Mouse (Mus musculus): Measurements from ENCODE around the gene Gsk3b. TPM values are rescaled to one million over a fixed set of nuclear protein-coding genes. Genes with fewer than 3 reads are reported as not detected.
"Not testable (repeated sequence)": the region's sequence is repeated elsewhere in the genome, so short reads cannot be mapped to it uniquely, and the experiment has no call there.

Gsk3b gene
- total RNA-seq, 4 experiments from 2014 or later: 142 to 170 (median 159) TPM

DNA sequence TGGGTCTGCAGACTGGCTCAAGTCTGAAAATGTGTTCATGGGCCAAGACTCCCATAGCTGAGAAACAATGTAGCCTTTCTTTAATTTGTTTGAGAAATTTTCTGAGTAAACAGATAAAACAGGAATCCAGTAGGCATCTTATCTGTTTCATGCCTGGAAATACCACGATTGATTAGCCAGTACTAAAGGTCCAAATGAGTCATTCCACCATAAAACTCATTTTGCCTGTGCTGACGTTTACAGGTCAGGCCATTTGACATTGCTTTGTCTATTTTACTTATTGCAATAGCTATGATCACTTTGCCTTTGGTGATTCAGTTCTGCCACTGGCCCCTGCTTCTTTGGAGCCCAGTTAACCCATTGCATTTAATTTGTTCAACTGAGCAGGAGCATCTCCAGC, 11.8 kb downstream of the Gsk3b start:
- DNase-seq (ENCODE audit: low spot score in 2 of 2): no peak

DNA sequence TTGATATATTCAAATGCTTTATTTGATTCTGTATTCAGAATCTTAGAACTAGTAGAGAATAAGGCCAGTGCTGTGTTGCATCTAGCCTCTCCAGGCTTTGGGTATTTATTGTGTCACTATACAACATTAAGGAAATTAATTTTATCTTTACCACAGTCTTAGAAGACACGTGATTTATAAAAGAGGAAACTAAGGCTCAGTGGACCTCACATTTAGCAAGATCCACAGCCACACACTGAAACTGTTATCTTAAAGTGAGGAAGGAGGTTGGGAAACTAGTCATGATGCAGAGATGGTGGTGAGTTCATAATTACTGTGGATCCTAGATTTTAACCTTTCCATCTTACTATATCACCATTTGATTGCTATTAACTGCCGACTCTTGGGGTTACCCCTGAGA, 16.7 kb downstream of the Gsk3b start:
- no peak for DNase-seq (ENCODE audit: low spot score in 2 of 2)

DNA sequence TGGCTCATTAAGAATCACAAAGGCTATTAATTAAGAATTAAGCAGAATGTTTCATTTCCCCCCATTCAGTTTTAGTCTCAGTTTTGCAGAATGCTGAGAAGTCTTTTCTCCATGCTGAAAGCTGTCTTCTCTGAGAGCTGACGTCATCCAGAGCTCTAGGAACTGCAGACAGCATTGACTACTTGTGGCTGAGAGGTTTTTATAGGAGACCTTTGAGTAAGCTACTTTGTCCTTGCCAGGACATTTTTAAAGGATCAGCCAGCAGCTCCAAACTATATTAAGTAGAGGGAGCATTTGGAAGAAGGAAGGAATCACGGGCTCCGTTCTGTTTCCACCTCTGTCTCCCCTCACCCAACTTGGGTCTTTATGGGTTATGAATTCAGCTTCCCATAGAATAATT, 17.7 kb downstream of the Gsk3b start:
- no peak for DNase-seq (ENCODE audit: low spot score in 2 of 2)

DNA sequence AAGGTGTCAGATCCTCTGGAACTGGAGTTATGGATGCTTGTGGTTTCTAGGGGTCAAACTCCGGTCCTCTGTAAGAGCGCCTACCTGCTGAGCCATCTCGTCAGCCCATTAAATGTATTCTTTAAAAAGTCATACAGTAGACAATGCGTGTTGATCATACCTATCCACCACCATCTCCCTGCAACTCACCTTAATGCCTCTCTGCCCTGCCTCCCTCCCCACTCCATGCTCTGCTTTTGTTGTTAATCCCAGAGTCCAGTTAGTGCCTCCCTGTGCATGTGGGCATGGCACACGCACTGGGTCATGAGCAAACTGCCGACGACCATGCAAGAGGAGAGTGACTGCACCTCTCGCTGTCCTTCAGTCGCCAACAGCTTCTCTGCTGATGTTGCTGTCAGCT, 21.2 kb downstream of the Gsk3b start:
- no peak for DNase-seq (ENCODE audit: low spot score in 2 of 2)

DNA sequence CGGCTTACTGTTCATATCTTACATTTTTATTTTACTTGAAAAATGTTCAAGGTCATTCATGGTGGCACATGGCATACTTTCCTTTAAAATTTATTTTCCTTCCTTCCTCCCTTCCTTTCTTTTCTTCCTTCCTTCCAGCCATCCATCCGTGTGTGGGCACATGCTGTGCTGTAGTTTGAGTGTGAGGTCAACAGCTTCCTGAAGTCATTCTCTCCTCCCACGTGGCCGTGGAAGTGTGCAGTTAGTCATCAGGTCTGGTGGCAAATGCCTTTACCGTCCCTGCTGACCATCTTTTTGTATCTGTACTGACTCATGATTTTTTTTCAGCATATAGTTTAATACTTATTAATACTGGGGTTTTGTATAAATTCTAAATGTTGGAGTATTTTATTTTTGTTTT, 21.8 kb downstream of the Gsk3b start:
- DNase-seq (ENCODE audit: low spot score in 2 of 2): no peak

DNA sequence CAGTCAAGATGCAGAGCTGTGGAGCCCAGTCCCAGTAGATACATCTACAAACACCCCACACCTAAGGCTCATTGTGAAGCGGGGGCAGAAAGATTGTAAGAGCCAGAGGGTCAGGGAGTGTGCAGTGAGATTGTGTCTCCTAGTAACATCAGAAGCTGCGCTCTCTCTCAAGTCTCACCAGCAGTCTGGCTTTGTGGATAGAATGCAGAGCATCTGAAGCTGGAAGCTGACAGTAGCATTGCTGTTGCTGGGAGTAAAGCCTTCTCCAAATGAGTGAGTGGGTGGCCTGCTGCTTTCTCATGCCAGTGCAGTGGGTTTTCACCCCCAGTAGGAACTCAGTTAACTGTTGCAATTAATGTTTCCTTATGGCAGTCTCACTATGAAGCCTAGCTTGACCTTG, 25.3 kb downstream of the Gsk3b start:
- DNase-seq (ENCODE audit: low spot score in 2 of 2): no peak

DNA sequence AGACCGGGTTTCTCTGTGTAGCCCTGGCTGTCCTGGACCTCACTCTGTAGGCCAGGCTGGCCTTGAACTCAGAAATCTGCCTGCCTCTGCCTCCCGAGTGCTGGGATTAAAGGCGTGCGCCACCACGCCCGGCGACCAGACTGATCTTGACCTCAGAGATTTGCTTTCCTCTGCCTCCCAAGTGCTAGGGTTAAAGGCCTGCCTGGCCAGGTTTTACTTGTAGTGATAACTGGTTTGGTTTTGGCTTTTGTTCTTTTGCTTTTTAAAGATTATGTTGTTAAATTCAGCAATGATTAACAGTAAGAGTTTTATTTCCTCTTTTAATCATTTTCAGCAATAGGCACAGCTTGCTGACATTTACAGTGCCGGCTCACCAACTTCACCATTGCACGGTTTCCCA, 29.1 kb downstream of the Gsk3b start:
- not testable (repeated sequence) for DNase-seq (ENCODE audit: low spot score in 2 of 2)

DNA sequence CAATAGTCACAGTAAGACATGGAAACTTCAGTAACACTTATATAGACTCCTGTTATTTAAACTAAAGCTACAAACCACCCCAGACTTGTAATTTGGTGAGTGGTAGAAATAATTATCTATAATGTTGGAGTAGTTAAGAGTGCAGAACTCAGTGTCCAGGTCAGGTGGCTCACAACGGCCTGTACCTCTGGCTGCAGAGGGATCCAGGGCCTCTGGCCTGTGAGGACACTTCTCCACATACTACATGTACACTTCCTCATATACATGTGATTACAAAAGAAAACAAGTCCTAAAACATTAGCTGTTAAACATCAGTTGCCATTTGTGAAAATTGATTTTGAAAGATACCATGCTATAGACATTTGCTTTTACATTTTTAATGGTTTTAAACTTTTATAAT, 29.9 kb downstream of the Gsk3b start:
- no peak for DNase-seq (ENCODE audit: low spot score in 2 of 2)

DNA sequence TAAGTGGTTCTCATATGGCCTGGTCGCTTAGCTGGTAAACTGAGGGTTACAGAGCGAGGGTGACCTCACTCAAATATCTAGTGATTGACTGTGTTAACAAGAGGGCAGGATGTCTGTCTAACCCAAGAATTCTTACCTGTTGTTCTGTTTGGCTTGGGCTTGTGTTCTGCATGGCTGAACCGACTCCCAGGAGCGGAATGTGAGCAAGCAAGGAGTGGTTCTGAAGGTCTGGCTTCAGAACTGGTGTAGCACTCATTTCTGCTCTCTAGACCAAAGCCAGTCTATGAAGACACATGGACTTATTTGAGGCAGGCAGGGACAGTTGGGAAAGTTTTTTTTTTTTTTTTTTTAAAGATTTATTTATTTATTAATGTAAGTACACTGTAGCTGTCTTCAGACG, 30.5 kb downstream of the Gsk3b start:
- DNase-seq (ENCODE audit: low spot score in 2 of 2): no peak

DNA sequence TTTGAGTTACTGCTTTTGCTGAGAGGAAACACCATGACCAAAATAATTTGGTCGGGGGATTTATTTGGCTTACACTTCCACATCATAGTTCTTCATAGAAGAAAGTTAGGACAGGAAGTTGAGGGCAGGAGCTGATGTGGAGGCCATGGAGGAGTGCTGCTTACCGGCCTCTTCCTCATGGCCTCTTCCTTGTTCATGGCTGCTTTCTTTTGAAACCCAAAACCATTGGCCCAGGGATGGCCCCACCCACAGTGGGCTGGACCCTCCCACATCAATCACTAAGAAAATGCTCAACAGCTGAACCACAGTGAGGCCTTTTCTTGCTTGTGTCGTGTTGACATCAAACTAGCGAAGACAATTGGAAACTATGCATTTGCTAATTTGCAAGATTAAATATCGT, 40.4 kb downstream of the Gsk3b start:
- DNase-seq (ENCODE audit: low spot score in 2 of 2): no peak

DNA sequence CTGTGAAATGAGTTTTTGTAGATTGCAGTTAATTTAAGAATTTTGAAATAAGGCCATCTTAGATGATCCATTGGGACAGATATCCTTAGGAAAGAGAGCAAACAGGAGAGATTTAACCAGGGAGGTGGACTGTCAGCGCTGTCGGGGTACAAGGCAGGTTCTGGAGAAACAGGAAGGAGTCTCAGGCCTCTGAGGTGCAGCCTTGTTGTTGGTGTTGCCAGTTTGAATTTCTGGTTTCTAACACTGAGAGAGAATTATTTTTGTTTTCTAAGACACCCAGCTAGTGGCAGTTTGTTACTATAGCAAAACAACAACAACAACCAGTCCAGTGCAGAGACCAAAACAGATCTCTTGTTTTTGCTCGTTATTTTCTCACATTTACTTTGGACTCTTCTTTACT, 42.2 kb downstream of the Gsk3b start:
- DNase-seq (ENCODE audit: low spot score in 2 of 2): no peak

DNA sequence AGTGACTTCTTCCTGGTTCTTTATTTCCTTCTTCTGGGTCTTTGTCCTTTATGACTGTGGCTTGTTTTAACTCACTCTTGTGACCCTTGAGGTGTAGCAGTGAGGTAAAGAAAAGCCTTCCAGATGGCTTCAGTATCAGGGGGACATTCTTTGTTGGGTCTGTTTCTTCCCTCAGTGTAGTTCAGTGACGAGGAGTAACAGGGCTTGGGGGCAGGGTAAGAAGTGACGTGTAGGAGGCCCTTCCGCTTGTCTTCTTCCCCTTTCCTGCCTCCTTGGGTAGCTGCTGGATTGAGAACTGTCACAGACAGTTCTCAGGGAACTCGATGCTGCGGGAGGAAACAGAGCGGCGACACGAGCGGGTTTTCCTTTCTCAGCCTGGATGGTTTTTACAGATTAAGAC, 43.0 kb downstream of the Gsk3b start:
- no peak for DNase-seq (ENCODE audit: low spot score in 2 of 2)

DNA sequence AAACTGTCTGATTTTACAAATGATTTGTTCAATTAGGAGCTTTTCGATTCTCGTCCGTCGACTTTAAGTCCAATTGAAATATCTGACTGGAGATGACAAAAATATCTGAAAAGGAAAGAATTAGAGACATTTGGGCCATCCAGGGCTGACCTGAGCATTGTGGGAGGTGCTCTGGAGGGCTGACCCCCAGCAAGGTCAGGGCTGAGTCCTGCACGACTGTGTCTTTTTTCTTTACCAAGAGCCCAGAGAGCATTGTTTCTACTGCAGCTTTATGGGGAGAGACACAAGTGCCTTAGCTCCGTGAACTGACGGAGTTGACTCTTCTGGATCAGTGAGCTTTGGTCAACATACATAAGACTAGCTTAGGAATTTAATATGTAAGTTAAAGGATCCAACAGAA, 43.4 kb downstream of the Gsk3b start:
- no peak for DNase-seq (ENCODE audit: low spot score in 2 of 2)

DNA sequence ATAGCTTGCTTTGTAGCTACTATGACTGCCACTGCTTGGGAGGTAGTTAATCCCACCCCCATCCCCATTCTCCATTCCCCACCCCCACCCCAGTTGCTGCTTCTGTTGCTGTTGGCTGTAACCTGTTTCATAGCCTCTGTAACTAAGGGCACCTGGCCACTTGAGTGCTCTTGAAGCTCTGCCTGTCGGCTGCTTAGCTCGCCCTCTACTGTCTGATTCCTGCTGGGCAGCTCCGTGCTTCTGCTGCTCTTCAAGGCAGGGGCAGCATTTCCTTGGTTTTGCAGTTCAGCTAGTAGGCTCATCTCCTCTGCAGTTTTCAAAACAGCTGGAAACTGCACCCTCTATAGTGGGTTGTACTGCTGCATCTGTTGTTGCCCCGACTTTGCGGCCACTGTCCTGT, 48.5 kb downstream of the Gsk3b start:
- no peak for DNase-seq (ENCODE audit: low spot score in 2 of 2)

DNA sequence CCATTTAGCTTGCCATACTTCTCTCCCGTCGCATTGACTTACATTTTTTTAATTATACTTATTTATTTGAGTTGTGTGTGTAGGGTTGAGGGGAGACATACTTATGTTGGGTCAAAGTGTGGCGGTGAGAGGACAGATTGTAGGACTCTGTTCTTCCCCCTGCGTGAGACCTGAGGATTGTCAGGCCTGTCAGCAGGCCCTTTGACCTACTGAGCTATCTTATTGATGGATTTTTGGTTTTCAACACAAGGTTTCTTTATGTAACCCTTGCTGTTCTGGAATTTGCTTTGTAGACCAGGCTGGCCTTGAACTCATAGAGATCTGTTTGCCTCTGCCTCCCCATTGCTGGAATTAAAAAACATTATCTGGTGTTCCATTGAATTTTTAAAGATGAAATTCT, 56.1 kb downstream of the Gsk3b start:
- DNase-seq (ENCODE audit: low spot score in 2 of 2): no peak

DNA sequence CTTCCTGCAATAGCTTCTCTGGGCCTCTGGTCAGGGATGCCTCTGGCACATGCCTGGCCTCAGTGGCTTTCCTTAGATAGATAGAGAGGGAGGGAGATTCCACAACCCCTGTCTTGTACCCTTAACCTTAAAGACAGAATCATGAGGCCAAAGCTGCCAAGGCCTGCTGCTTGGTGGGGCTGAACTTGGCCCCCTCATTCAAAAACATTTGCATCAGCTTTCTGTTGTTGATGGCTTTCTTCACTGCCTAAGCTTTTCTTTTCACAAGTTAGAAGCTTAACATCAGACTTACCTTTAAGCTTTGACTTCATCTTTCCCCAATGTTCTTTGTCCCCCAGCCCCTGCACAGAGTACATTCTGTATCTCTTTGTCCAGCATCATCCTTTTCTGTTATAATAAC, 61.8 kb downstream of the Gsk3b start:
- DNase-seq (ENCODE audit: low spot score in 2 of 2): no peak

DNA sequence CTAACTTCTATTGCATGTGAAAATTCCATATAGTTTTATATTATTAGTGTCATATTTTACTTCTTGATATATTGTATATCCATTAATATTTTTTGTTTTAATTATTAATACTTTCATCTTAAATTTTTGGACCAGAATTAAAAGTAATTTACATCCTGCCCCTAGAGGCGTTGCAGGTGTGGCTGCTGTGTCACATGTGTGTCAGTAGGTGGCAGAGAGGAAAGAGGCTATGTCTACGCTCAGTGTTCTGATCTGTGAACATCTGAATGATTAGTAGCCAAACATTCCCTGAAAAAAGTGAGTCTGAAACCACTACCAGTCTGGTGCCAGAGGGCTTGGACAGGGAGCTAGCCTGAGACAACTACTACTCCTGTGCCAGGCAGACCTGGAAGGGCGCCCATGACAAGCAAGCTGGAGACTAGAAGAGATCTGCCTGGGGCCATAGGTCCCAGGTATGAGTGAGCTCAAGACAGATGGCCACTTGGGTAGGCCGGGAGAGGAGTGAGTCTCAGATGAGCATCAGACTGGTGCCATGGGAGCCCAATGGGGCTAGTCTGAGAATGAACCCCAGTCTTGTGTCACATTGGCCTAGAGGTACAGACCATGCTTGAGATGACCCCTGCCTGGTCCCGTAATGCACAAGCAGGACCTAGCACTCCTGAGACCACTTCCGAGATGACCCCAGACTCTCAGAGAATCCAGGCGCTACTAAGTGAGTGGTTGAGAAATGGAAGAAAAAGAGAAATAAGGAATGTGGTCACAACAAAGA, 69.2 kb downstream of the Gsk3b start:
- no peak for DNase-seq (ENCODE audit: low spot score in 2 of 2)

DNA sequence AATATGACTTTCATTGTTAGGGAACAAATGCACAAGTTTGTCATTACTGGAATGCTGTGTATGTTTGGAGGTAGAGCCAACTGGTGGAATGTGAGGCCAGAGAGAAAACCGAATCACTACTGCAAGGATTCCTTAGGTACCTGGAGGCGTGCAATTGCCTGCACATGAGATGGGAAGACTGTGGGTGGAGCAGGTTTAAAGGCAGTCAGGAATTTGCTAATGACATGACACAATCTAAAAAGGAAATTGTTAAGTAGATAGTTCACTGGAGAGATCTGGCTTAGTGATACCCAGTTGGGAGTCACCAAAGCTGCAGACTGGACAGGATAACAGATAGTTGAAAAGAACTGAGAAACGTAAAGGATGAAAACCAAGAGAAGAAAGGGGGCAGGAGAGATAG, 73.2 kb downstream of the Gsk3b start:
- no peak for DNase-seq (ENCODE audit: low spot score in 2 of 2)

DNA sequence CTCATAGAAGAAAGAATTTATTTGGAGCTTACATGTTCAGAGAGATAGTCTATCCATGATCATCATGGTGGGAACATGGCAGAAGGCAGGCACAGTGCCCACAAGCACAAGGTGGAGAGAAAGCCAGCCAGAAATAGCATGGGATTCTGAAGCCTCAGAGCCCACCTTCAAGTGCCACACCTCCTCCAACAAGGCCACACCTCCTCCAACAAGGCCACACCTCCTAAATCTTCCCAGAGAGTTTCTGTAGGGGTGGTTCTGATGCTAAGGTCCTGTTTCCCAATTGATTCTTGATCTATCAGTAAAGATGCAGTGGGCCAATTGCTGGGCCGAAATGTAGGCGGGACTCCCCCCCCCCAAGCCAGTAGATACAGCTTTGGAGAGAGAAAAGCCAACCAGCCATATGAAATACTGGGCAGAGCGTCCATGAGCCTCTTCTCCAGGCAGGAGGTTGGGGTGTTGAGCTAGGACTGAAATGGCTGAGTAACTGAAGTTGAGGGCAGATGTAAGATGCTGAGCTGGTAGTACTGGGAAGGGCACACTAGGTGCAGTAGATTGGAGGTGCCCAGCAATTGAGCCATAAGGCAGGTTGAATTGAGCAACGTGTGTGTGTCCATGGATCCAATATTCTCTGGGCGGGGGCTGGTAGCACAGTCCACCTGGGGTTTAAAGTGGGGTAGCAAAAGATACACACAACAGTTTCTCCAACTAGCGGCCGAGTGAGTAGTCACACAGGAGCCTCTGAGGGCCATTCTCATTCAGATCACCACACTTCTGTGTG, 76.2 kb downstream of the Gsk3b start:
- no peak for DNase-seq (ENCODE audit: low spot score in 2 of 2)

DNA sequence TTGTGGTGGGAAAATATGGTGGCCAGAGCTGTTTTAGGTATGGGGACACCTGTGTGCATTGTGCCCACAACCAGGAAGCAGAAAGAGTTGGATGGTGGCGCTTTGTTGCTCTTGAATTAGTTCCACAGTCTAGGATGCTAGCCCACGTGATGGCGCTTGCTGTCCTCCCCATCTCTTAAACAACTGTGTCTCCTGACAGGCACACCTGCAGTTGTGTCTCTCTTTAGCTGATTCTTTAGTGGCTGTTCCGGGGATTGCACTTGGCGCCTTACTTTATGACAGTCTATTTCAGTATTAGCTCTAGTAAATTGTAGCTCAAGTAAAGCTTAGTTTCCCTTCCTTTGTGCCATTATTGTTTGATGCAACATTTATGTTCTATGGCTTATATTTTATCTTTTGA, 80.2 kb downstream of the Gsk3b start:
- DNase-seq (ENCODE audit: low spot score in 2 of 2): no peak

DNA sequence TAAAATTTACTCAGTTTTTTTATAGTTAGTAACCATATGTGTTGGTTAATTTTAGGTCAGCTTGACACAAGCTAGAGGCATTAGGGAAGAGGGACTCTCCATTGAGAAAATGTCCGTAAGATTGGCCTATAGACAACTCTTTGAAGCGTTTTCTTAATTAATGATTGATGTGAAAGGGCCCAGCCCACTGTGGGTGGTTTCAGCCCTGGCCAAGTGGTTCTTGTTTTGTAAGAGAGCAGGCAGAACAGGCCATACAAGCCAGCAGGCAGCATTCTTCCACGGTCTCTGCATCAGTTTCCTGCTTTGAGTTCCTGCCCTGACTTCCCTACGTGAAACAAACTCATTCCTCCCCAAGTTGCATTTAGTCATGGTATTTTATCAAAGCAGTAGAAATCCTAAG, 90.3 kb downstream of the Gsk3b start:
- no peak for DNase-seq (ENCODE audit: low spot score in 2 of 2)

DNA sequence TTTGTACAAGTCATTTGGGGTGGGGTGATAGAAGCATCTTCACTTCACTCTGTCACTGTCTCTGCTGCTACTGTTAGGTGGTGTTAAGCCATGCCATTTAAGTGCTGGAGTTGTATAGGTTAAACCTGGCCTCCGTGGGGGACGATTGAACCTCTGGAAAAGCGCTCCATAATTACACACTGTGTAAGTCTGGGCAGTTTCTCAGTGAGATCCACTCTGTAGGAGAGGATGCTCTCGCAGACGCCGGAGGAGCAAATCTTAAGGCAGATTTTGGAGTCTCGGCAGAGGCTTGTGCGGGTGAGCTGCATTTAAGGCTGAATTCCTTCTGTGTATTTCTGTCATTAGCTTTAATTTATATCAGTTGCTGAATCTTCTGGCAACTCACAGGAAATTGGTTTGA, 92.6 kb downstream of the Gsk3b start:
- DNase-seq (ENCODE audit: low spot score in 2 of 2): no peak

DNA sequence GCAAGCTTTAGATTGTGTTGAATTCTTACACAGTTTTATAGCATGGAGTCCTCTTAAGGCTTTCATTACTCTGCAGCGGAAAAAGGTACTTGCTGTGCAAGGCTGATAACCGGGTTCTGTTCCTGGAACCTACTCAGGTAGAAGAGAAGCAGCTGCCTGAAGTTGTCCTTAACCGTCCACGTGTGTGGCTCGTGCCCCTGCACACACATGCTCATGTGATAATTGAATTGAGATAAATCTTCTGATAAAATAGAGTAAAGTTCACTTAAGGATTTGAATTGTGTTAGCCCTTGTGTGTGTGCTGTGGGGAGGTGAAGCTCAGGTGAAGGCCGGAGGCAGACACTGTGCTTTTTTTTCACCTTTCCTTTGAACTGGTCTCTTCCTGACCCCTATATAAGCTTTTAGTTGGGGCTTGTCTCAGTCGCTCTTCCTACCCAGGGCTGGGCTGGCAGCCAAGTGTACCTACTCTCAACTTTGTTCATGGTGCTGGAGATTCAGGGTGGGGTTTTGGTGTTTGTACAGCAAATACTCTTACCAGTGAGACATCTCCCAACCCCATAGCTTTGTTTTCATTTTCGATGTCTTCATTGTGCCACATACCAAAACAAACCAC, 96.0 kb downstream of the Gsk3b start:
- DNase-seq (ENCODE audit: low spot score in 2 of 2): no peak

Data from layer of hippocampus, adult 8-10 months (tissue).